Mouse (Mus musculus) limb, embryonic 11.5 days (tissue): Measurements from ENCODE around the gene Fastk. TPM values are rescaled to one million over a fixed set of nuclear protein-coding genes. Genes with fewer than 3 reads are reported as not detected.
"Not testable (repeated sequence)": the region's sequence is repeated elsewhere in the genome, so short reads cannot be mapped to it uniquely, and the experiment has no call there.

Experiments used
- ATAC-seq: fragments of 200-750 bp; cut with Nextera tagmentation; 2 replicates; pipeline ENCODE4 v1.8.0; 2017; ENCODE audit warnings: low read depth; ENCODE audit not compliant: insufficient number of reproducible peaks, low FRiP score, low TSS enrichment
- DNase-seq: peaks from one replicate; pipeline ENCODE4 v3.0.0-alpha.2; 2015; ENCODE audit warnings: low spot score
- H3K27ac ChIP-seq: fragments of 300-500 bp; sonication (generic); replicated peaks from 2 replicates; pipeline ENCODE4 v1.5.1; 2014; ENCODE audit warnings: low read depth, mild to moderate bottlenecking, low read length
- H3K27me3 ChIP-seq: fragments of 300-500 bp; sonication (generic); 2 replicates; pipeline ENCODE4 v1.6.1; 2014; ENCODE audit warnings: mild to moderate bottlenecking, low read length, mixed read lengths; ENCODE audit not compliant: control insufficient read depth, insufficient read depth
- H3K36me3 ChIP-seq: fragments of 300-500 bp; sonication (generic); 2 replicates; pipeline ENCODE4 v1.6.1; 2014; ENCODE audit warnings: mild to moderate bottlenecking, low read length, moderate library complexity, mixed read lengths; ENCODE audit not compliant: control insufficient read depth, insufficient read depth
- H3K4me1 ChIP-seq: fragments of 300-500 bp; sonication (generic); 2 replicates; pipeline ENCODE4 v1.6.1; 2014; ENCODE audit warnings: low read length, mixed read lengths; ENCODE audit not compliant: control insufficient read depth, insufficient read depth
- H3K4me2 ChIP-seq: fragments of 300-500 bp; sonication (generic); 2 replicates; pipeline ENCODE4 v1.6.1; 2014; ENCODE audit warnings: low read depth, mild to moderate bottlenecking, moderate library complexity; ENCODE audit not compliant: severe bottlenecking
- H3K4me3 ChIP-seq: fragments of 300-500 bp; sonication (generic); 2 replicates; pipeline ENCODE4 v1.5.1; 2014; ENCODE audit warnings: low read depth, low read length
- H3K9ac ChIP-seq: fragments of 300-500 bp; sonication (generic); 2 replicates; pipeline ENCODE4 v1.6.1; 2014; ENCODE audit warnings: mild to moderate bottlenecking, low read length
- H3K9me3 ChIP-seq: fragments of 300-500 bp; sonication (generic); 2 replicates; pipeline ENCODE4 v1.6.1; 2016; ENCODE audit warnings: low read length; ENCODE audit not compliant: control insufficient read depth
- WGBS: fragments of 180-500 bp; shearing (Covaris S2); extraction: QIAGEN DNeasy Blood & Tissue Kit; methylation state at CpG from one replicate; pipeline ENCODE4 v1.1.7; 2014; 5-methylcytosine and 5-hydroxymethylcytosine counted together
- polyA plus RNA-seq: library from polyadenylated mRNA; unstranded; fragments of >200 nt; fragmentation: Nextera tagmentation; extraction: Ambion mirVana; gene quantifications from 2 replicates; pipeline ENCODE4 v1.2.1, GENCODE M21; 2014

Gene Fastk
- polyA plus RNA-seq, 1 experiment from 2014 or later = 95.1 TPM

GRCm38 (mm10) chr5:24408651-24409050 is 36.4 kb downstream of the Fastk start:
- ATAC-seq (no peak), DNase-seq (no peak)
- no peak overlapping the region for H3K9ac ChIP-seq
- no peak overlapping the region for H3K27ac ChIP-seq
- 95% methylated on average over 13 of the region's 13 CpGs for WGBS
- H3K4me2 ChIP-seq = no peak overlapping the region
- no peaks in the 10 kb centered on the region for H3K9me3 ChIP-seq
- peaks cover 3% of the 10 kb centered on the region; the same call in 1 of the 2 replicates for H3K36me3 ChIP-seq
- H3K4me3 ChIP-seq = no peak overlapping the region
- peaks cover 3% of the 10 kb centered on the region; the same call in 1 of the 2 replicates for H3K4me1 ChIP-seq
- no peaks in the 10 kb centered on the region for H3K27me3 ChIP-seq

GRCm38 (mm10) chr5:24405389-24405876 is 39.7 kb downstream of the Fastk start:
- DNase-seq = no peak
- Histone ChIP-seq H3K4me2 (no peak overlapping the region), H3K9me3 (no peaks in the 10 kb centered on the region), H3K36me3 (peaks cover 4% of the 10 kb centered on the region; the same call in 1 of the 2 replicates), H3K4me1 (no peaks in the 10 kb centered on the region), H3K9ac (no peak overlapping the region), H3K27ac (no peak overlapping the region), H3K27me3 (no peaks in the 10 kb centered on the region), H3K4me3 (no peak overlapping the region)
- WGBS = 48% methylated on average over 3 of the region's 3 CpGs
- ATAC-seq = no peak

- Histone ChIP-seq H3K4me2 (no peak overlapping the region), H3K9ac (no peak overlapping the region), H3K4me3 (no peak overlapping the region), H3K9me3 (no peaks in the 10 kb centered on the region), H3K27ac (no peak overlapping the region), H3K27me3 (no peaks in the 10 kb centered on the region), H3K36me3 (peaks cover 4% of the 10 kb centered on the region; the same call in 1 of the 2 replicates), H3K4me1 (no peaks in the 10 kb centered on the region)
- ATAC-seq (no peak), DNase-seq (no peak)
- 88% methylated on average over 6 of the region's 6 CpGs for WGBS
Observed at GRCm38 (mm10) chr5:24404594-24405360, 40.3 kb downstream of the Fastk start.

GRCm38 (mm10) chr5:24401969-24402368 is 43.1 kb downstream of the Fastk start:
- no peak for DNase-seq
- 88% methylated on average over 9 of the region's 9 CpGs for WGBS
- Histone ChIP-seq H3K4me1 (no peaks in the 10 kb centered on the region), H3K4me3 (no peak overlapping the region), H3K9ac (no peak overlapping the region), H3K4me2 (no peak overlapping the region), H3K36me3 (peaks cover 4% of the 10 kb centered on the region; the same call in 1 of the 2 replicates), H3K27me3 (no peaks in the 10 kb centered on the region), H3K27ac (no peak overlapping the region), H3K9me3 (no peaks in the 10 kb centered on the region)
- ATAC-seq = no peak

GRCm38 (mm10) chr5:24400911-24401605 is 44.0 kb downstream of the Fastk start:
- H3K36me3 ChIP-seq = peaks cover 4% of the 10 kb centered on the region; the same call in 1 of the 2 replicates
- H3K4me3 ChIP-seq = no peak overlapping the region
- no peak overlapping the region for H3K27ac ChIP-seq
- DNase-seq = no peak
- H3K4me2 ChIP-seq = no peak overlapping the region
- no peaks in the 10 kb centered on the region for H3K27me3 ChIP-seq
- H3K9ac ChIP-seq = no peak overlapping the region
- no peaks in the 10 kb centered on the region for H3K4me1 ChIP-seq
- no peak for ATAC-seq
- 87% methylated on average over 5 of the region's 5 CpGs for WGBS
- H3K9me3 ChIP-seq = no peaks in the 10 kb centered on the region

- Histone ChIP-seq H3K36me3 (peaks cover 2% of the 10 kb centered on the region; the same call in 1 of the 2 replicates), H3K4me3 (no peak overlapping the region), H3K9ac (no peak overlapping the region), H3K9me3 (no peaks in the 10 kb centered on the region), H3K4me2 (no peak overlapping the region), H3K27ac (no peak overlapping the region), H3K4me1 (no peaks in the 10 kb centered on the region), H3K27me3 (no peaks in the 10 kb centered on the region)
- ATAC-seq (no peak), DNase-seq (no peak)
- WGBS = 84% methylated on average over 11 of the region's 11 CpGs
Observed at GRCm38 (mm10) chr5:24400362-24400761, 44.7 kb downstream of the Fastk start.

- 86% methylated on average over 10 of the region's 10 CpGs for WGBS
Observed at GRCm38 (mm10) chr5:24399686-24400085, 45.4 kb downstream of the Fastk start.

GRCm38 (mm10) chr5:24396254-24396653 is 48.8 kb downstream of the Fastk start:
- H3K4me3 ChIP-seq, H3K36me3 ChIP-seq, H3K4me2 ChIP-seq, H3K9me3 ChIP-seq, H3K27ac ChIP-seq, H3K9ac ChIP-seq, H3K27me3 ChIP-seq, DNase-seq, H3K4me1 ChIP-seq, ATAC-seq: not testable (repeated sequence)
- 92% methylated on average over 6 of the region's 6 CpGs for WGBS

More at GRCm38 (mm10) chr5:24399686-24400085, 45.4 kb downstream of the Fastk start:
- no peak overlapping the region for H3K4me2 ChIP-seq
- H3K9me3 ChIP-seq = no peaks in the 10 kb centered on the region
- no peaks in the 10 kb centered on the region for H3K4me1 ChIP-seq
- DNase-seq (no peak), ATAC-seq (no peak)
- H3K9ac ChIP-seq = no peak overlapping the region
- H3K27ac ChIP-seq = no peak overlapping the region
- H3K4me3 ChIP-seq = no peak overlapping the region
- no peaks in the 10 kb centered on the region for H3K27me3 ChIP-seq
- H3K36me3 ChIP-seq = peaks cover 2% of the 10 kb centered on the region; the same call in 1 of the 2 replicates
